Mouse (Mus musculus): ENCODE data around the gene Ralgps2. TPM values are rescaled to one million over a fixed set of nuclear protein-coding genes. Genes with fewer than 3 reads are reported as not detected.

Ralgps2 gene
- total RNA-seq, 1 experiment from 2014 or later: 43.3 TPM

DNA sequence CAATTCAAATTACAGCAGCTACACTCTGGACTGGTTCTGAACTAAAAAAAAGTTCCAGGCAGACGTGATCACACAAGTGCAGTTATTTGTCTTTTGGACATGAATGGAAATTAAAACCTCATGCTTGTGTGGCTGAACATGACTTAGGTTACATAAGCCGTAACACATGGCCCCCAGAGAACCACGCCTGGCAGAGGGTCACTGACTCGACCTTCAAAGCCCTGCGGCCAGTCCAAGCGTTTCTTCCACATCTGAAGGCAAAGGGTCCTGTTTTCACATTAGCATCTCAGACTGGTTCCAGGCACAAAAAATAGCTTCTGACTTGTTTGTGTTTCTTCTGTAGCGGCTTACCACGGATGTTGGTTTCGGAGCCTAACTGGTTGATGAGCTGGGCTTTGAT, 143.2 kb downstream of the Ralgps2 start:
- ATAC-seq (replicated peaks in 1 of 2; ENCODE audit: insufficient read depth in 1 of 2, low FRiP score in 2 of 2, low TSS enrichment in 1 of 2, low read depth in 1 of 2, poor library complexity in 2 of 2, severe bottlenecking in 2 of 2): no peak

DNA sequence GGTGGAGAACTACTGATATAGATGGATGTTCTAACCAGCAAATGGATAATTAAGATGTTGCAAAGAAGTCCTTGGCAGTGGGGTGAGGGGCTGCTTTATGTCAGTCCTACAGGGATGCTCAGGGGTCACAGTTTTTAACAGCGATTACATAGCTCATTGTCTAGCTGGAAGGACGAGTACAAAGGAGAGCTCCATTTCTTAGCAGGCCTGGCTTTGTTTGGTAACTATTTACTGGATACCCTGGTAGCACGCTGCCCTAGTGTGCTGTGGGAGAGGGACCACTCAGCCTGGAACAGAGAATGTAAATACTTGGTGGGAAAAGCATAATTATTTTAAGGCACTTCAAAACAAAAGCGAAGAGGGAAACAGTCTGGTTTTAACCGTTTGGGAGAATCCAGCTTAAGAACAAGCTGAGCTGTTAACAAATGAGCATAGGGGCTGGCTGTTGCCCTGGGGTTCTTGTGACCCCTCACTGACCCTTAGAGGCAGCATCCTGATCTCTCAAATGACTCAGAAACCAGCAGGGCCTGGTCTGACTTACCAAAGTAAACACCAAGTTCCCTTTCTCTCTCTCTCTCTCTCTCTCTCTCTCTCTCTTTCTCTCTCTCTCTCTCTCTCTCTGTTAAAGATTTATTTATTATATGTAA, 149.5 kb downstream of the Ralgps2 start:
- no peak for ATAC-seq (replicated peaks in 1 of 2; ENCODE audit: insufficient read depth in 1 of 2, low FRiP score in 2 of 2, low TSS enrichment in 1 of 2, low read depth in 1 of 2, poor library complexity in 2 of 2, severe bottlenecking in 2 of 2)

DNA sequence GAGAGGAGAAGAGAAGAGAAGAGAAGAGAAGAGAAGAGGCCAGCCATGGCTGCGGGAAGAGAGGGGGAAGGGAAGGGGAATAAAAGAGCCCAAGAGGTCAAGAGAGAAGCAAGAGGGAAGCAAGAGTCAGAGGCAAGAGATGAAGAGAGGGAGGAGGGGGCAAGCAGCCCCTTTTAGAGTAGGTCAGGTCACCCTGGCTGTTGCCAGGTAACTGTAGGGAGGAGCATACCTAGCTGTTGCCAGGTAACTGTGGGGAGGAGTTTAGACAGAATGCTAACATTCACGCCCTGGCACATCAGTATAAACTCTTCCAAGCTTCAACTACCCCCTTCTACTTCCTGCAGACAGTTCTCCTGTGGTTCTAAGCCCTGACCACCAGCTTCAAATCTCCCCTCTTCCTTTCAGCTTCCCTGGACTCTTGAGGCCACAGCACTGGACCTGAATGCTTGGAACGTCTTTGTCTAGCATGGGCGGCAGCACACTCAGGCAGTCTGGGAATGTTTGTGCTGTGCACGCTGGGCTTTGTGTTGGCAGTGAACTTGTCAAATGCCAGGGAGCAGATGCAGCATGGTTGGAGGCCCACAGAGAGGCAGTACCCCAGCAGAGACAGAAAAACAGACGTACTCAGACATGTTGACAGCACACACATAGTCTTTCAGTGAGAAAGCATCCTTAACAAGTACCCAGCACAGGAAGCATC, 152.1 kb downstream of the Ralgps2 start:
- no peak for ATAC-seq (replicated peaks in 1 of 2; ENCODE audit: insufficient read depth in 1 of 2, low FRiP score in 2 of 2, low TSS enrichment in 1 of 2, low read depth in 1 of 2, poor library complexity in 2 of 2, severe bottlenecking in 2 of 2)

DNA sequence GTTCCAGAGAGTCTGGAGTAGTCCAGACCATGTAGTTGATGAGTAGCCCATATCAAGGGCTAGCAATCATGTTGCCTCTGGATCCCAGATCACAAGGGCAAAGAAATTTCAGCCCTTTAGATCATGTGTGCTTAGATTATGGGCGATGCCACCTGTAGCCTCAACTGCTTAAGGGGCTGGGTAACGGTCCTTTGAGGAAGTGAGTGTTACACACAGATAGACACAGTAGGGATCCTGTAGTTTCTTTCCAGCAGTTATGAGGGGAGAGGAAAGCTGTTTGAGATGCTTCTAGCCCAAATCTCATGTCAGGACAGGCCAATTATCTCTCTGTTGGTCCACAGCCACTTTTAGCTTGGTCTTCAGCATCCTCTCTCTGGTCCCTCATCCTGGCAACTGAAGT, 153.4 kb downstream of the Ralgps2 start:
- ATAC-seq (replicated peaks in 1 of 2; ENCODE audit: insufficient read depth in 1 of 2, low FRiP score in 2 of 2, low TSS enrichment in 1 of 2, low read depth in 1 of 2, poor library complexity in 2 of 2, severe bottlenecking in 2 of 2): no peak

DNA sequence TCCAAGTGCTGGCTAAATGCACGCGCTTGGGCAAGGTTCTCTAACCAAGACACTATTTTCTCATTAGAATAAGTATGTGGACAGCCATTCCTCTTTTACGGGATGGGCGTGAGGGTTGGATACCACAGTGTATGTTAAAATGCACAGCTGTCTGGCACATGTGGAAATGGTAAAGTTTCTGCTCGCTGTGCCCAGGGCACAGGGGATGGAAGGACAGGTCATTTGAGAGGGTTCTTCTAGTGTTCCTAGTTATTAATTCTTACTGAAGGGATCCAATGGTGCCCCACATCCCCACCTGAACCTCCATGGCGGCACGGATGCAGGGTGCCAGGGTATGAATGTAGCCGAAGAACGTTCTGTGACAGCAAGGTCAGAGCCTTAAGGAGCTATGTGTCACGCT, 154.5 kb downstream of the Ralgps2 start:
- ATAC-seq (replicated peaks in 1 of 2; ENCODE audit: insufficient read depth in 1 of 2, low FRiP score in 2 of 2, low TSS enrichment in 1 of 2, low read depth in 1 of 2, poor library complexity in 2 of 2, severe bottlenecking in 2 of 2): no peak

DNA sequence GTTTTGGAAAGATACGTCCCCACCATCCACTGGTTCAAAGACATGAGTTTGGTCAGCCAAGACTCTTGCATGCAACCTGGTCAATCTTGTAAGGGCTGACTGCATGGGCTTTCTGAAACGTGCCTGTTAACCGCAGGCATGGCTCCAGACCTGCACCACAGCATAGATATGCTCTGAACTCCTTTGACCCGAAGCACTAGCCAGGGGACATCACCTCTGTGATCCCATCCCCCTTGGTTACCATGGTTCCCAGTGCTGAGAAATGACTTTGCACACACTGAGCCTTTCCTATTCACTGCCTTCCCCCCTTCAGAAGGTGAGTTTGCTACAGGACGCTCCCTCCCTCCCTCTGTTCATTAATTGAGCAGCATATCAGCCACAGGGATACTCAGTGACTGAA, 155.3 kb downstream of the Ralgps2 start:
- ATAC-seq (replicated peaks in 1 of 2; ENCODE audit: insufficient read depth in 1 of 2, low FRiP score in 2 of 2, low TSS enrichment in 1 of 2, low read depth in 1 of 2, poor library complexity in 2 of 2, severe bottlenecking in 2 of 2): no peak

DNA sequence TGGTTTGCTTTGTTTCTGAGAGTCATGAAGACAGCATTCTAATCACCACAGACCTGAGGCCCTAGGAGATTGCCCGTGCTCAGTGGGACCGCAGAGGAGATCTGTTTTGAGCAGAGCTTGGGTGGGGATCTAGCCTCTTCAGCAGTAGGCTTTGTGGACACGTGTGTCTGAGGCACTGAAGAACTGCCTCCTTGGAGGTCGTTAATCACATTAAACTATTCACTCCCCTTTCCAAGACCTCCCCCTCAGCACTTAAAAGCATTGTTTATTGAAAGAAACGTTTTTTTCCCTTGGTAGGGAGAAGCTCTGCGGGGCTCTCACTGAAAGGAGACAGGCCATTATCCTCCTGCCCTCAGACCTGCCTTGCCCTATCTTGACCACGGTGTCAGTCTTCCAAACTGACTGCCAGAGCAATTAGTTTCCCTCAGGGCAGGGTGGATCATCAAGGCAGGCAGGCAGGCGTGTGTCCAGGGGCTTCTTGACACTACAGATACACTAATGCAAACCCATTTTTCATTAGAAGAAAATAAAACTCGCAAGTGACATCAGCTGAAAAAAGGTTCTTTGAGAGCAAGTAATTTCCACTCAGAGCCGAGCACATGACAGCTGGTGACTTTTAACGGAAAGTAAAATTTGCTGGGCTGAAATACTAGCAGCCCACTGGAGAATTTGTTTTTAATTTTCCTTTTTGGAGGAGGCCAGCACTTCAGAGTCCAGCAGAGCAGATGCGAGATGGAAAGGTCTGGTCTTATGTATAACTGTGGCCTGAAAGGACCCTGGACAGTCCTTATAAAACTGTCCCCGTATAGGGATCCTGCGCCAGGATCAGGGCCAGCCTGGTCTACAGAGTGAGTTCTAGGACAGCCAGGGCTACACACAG, 157.2 kb downstream of the Ralgps2 start:
- ATAC-seq (replicated peaks in 1 of 2; ENCODE audit: insufficient read depth in 1 of 2, low FRiP score in 2 of 2, low TSS enrichment in 1 of 2, low read depth in 1 of 2, poor library complexity in 2 of 2, severe bottlenecking in 2 of 2): no peak

DNA sequence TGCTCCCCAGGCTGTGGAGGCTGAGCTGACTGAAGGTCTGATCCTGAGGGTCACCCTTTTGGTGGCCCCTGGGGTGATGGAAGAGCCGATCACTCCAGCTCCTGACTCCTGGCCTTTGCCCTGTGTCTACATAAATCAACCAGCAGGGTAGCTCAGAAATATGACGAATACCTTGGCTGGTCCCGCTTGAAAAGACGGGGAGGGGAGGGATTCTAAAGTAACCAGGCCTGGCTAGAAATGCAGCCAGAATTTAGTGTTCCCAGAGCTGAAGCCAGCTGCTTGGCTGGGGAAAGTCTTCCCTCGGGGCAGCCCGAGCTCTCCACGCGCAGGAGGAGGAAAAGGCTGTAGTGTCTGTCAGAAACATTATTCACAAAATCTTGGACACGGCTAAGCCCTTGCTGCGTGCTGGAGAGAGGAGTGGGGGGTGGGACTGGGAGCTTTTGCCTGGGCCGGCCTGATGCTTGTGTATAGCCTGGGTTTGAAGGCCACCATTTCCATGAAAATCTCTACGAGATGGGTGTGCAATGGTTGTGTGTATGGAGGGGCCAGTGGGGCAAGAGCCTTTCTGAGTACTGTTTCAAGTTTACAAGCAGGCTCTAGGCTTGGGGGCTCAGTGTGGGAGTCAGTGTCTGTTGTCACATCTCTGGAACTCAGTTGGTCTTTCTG, 158.2 kb downstream of the Ralgps2 start:
- ATAC-seq (replicated peaks in 1 of 2; ENCODE audit: insufficient read depth in 1 of 2, low FRiP score in 2 of 2, low TSS enrichment in 1 of 2, low read depth in 1 of 2, poor library complexity in 2 of 2, severe bottlenecking in 2 of 2): no peak

DNA sequence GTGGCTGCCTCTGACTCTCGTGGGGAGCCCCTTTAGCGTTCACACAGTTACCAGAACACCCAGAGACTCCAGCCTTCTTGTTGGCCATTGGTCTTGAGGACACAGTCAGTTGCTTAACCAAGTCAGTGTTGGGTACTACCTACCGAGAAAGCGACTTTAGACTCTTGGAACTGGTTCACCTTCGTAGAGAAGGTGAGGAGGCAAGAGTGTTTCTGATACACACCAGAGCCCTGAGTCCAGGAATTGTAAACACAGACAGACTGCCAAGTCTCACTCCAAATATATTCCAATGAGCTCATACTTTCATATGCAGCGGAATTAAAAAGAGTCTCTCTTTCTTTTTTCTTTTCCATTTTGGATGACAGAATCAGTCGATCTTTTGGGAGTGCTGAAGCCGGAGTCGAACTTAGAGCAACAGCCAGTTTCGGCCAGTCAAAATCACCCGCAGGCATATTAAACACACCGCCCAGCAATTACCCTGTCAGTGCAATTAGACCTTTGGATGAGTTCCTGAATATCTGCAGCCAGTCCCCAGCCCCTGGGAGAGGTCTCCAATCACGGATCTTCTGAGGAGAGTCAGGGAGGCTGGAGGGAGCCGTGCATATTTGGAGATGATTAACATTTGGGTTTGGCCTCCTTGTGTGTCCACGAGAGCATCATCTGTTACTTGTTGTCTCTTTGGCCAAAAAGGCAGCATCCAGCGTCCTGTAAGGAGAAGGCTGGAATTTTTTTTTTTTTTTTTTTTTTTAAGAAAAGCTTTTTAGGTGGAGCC, 159.0 kb downstream of the Ralgps2 start:
- no peak for ATAC-seq (replicated peaks in 1 of 2; ENCODE audit: insufficient read depth in 1 of 2, low FRiP score in 2 of 2, low TSS enrichment in 1 of 2, low read depth in 1 of 2, poor library complexity in 2 of 2, severe bottlenecking in 2 of 2)

DNA sequence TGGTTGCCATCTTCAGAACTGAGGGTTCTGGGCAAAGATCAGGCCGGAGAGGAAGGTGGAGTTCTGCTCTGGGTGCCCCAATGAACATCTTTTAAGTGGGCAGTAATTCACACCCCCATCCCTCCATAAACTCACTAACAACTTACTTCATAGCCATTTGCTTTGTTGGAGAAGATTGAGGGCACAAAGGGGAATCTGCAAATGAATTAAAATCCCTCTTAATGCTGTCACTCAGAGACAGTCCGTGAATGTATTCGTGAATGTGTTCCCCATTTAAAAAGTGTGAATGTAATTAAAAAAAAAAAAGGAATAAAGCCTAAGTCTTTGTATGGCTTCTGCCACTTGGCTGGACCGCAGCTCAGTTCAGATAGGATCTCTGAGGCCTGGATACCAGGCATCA, 159.8 kb downstream of the Ralgps2 start:
- ATAC-seq (replicated peaks in 1 of 2; ENCODE audit: insufficient read depth in 1 of 2, low FRiP score in 2 of 2, low TSS enrichment in 1 of 2, low read depth in 1 of 2, poor library complexity in 2 of 2, severe bottlenecking in 2 of 2): no peak

DNA sequence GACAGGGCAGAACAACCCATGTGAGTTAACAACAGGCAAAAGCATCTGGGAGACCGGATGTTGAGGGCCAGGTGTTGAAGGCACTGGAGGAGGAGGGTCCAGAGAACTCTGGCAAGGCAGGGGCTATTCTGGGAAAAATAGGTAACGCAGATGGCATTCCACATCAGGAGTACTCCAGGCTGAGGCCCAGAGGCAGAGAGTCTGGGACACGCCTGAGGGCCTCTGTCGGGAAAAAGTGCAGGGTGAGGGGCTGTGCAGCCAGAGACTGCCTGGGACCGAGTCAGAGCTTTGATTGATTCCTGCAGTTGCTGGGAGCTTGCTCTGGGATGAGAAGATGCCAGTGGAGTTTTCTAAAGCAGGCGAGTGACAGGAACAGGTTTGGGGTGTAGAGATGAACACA, 160.4 kb downstream of the Ralgps2 start:
- ATAC-seq (replicated peaks in 1 of 2; ENCODE audit: insufficient read depth in 1 of 2, low FRiP score in 2 of 2, low TSS enrichment in 1 of 2, low read depth in 1 of 2, poor library complexity in 2 of 2, severe bottlenecking in 2 of 2): no peak

DNA sequence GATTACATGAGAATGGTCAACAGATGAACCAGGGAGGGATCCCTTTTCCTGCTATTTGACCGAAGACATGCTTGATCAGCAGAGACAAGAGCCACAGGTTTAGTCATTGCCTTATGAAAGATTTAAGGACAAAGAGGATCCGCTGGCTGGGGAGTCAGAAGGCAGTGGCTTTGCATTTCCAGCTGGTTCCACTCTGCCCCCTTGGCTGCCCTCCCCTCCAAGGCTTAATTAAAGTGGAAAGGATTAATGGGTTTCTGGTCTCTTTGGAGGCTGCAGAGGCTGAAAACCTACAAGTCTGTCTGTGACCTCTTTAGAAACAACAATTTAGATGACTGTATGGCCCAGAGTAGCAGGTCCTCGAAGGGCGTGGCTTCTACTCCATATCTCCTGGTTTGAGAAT, 161.5 kb downstream of the Ralgps2 start:
- no peak for ATAC-seq (replicated peaks in 1 of 2; ENCODE audit: insufficient read depth in 1 of 2, low FRiP score in 2 of 2, low TSS enrichment in 1 of 2, low read depth in 1 of 2, poor library complexity in 2 of 2, severe bottlenecking in 2 of 2)

DNA sequence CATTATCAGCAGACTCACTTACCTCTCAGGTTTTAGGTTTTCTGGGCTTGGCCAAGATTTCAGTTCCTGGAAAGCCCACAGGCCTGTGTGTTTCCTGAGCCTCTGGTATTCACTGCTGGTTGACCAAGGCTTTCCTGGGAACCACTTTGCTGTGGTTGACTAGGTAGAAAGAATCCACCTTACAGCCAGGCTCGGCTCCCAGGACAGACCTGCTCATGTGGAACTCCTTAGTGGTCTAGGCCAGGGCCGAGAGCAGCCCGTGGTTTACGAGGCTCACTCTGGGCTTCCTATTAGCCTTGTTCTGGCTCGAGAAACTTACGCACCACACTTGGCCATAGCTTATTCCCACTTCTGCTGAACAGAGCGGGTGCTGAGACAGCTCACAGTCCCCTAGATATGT, 163.4 kb downstream of the Ralgps2 start:
- no peak for ATAC-seq (replicated peaks in 1 of 2; ENCODE audit: insufficient read depth in 1 of 2, low FRiP score in 2 of 2, low TSS enrichment in 1 of 2, low read depth in 1 of 2, poor library complexity in 2 of 2, severe bottlenecking in 2 of 2)

DNA sequence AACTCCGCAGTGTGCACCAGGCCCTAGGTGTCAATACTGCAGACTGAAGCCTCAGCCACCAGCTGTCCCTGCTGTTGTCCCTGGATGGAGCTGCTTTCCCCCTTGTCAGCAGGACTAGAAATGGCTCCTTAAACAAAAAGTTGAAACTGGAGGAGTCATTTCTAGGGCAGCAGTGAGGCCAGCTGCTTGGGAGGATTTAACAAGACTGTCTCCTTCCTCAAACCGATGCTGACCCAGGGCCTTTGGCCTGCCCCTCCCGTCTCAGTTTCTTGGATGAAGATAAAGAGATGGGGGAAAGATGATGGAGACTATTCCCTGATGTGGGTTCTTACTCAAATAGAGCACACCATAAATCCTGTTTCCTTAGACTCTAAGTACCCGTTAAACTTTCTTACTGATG, 164.2 kb downstream of the Ralgps2 start:
- no peak for ATAC-seq (replicated peaks in 1 of 2; ENCODE audit: insufficient read depth in 1 of 2, low FRiP score in 2 of 2, low TSS enrichment in 1 of 2, low read depth in 1 of 2, poor library complexity in 2 of 2, severe bottlenecking in 2 of 2)

DNA sequence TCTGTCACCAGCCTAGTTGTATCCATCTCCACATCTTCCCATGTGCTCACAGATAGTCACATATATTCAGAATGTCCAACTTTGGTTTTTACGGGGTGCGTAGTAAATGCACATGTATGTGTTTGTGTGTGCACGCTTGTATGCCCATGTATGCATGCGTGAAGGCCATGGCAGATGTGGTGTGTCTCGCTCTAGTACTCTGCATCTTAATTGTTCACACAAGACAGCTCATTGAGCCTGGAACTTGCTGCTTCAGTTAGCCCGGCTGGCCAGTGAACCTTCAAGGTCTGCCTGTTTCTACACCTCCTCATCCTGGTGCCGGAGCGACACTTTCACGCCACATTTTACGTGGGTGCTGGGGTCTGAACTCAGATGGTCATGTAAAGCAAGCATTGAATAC, 168.6 kb downstream of the Ralgps2 start:
- ATAC-seq (replicated peaks in 1 of 2; ENCODE audit: insufficient read depth in 1 of 2, low FRiP score in 2 of 2, low TSS enrichment in 1 of 2, low read depth in 1 of 2, poor library complexity in 2 of 2, severe bottlenecking in 2 of 2): no peak

DNA sequence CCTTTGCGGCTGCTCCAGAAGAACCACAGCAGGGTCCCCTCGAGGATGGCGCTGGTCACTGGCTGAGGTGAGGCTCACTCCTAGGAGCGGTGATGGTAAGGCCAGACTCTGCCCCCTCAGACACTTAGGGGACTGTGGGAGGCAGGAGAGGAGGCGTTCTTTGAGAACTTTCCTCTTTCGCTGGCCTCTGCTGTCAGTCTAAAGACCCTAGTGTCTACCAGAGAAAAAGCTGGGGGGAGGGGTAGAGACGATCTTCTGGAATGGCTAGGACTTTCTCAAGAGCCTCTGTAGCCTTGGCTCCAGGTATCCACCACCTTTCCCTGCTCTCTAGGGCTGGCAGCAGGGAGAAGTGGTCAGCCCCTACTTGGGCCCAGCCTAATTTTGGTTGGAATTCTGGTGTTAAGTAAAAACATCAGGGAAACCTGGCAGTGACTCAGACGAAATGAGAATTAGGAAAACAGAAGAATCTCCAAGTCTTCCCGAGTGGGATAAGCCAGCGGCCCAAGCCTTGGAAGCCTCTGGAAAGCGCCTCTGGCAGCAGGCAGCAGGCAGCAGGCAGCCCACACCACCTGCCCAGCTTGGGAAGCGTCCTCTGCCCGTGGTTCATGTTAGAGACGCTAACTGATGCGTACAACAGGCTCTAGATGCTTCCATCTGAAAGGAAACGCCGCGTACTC, 169.7 kb downstream of the Ralgps2 start:
- ATAC-seq (replicated peaks in 1 of 2; ENCODE audit: insufficient read depth in 1 of 2, low FRiP score in 2 of 2, low TSS enrichment in 1 of 2, low read depth in 1 of 2, poor library complexity in 2 of 2, severe bottlenecking in 2 of 2): no peak

DNA sequence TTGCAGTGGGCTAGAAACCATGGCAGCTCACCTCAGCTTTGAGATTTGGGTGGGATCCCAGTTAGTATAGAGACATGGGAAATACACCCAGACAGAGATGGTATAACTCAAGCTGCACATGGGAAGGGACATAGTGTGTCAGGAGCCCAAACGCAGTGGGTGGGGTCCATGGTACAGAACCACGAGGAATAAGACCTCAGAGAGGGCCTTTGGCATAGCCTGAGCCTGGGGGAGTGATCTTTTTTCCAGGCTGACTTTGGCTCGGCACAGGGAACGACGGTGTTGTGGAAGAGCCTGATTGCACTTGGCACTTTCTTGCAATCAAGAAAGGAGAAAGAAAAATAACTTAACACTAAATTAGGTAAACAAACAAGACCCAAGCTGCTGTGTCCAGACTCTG, 170.3 kb downstream of the Ralgps2 start:
- ATAC-seq (replicated peaks in 1 of 2; ENCODE audit: insufficient read depth in 1 of 2, low FRiP score in 2 of 2, low TSS enrichment in 1 of 2, low read depth in 1 of 2, poor library complexity in 2 of 2, severe bottlenecking in 2 of 2): no peak
